Mouse (Mus musculus) fibroblast of lung, adult 2 months (primary cell): ENCODE measurements around the gene Ablim2.

ENCODE experiments used
- DNase-seq: peaks from one replicate; pipeline ENCODE4 v3.0.0-alpha.2; 2011; ENCODE audit warnings: low read depth

The Ablim2 gene

GRCm38 (mm10) chr5:35814334-35814941 is 56.8 kb downstream of the Ablim2 start:
- no peak for DNase-seq

GRCm38 (mm10) chr5:35815051-35815450 is 57.4 kb downstream of the Ablim2 start:
- DNase-seq = no peak

GRCm38 (mm10) chr5:35817266-35817665 is 59.6 kb downstream of the Ablim2 start:
- no peak for DNase-seq

GRCm38 (mm10) chr5:35817882-35818281 is 60.2 kb downstream of the Ablim2 start:
- DNase-seq = no peak

GRCm38 (mm10) chr5:35822721-35823120 is 65.0 kb downstream of the Ablim2 start:
- no peak for DNase-seq

- no peak for DNase-seq
Measured at GRCm38 (mm10) chr5:35826465-35826864, 68.8 kb downstream of the Ablim2 start.

GRCm38 (mm10) chr5:35827075-35827474 is 69.4 kb downstream of the Ablim2 start:
- no peak for DNase-seq

GRCm38 (mm10) chr5:35827856-35828255 is 70.2 kb downstream of the Ablim2 start:
- DNase-seq = no peak

- no peak for DNase-seq
Measured at GRCm38 (mm10) chr5:35830101-35830500, 72.4 kb downstream of the Ablim2 start.

- DNase-seq = no peak
Measured at GRCm38 (mm10) chr5:35833881-35834280, 76.2 kb downstream of the Ablim2 start.

- no peak for DNase-seq
Measured at GRCm38 (mm10) chr5:35836992-35837391, 79.3 kb downstream of the Ablim2 start.

- DNase-seq = no peak
Measured at GRCm38 (mm10) chr5:35839262-35839661, 81.6 kb downstream of the Ablim2 start.

GRCm38 (mm10) chr5:35851485-35851884 is 93.8 kb downstream of the Ablim2 start:
- DNase-seq = no peak

- DNase-seq = no peak
Measured at GRCm38 (mm10) chr5:35853463-35853862, 95.8 kb downstream of the Ablim2 start.

- DNase-seq = no peak
Measured at GRCm38 (mm10) chr5:35856245-35856644, 98.6 kb downstream of the Ablim2 start.

- DNase-seq = no peak
Measured at GRCm38 (mm10) chr5:35858069-35858468, 100.4 kb downstream of the Ablim2 start.

- no peak for DNase-seq
Measured at GRCm38 (mm10) chr5:35861456-35861855, 103.8 kb downstream of the Ablim2 start.

- no peak for DNase-seq
Measured at GRCm38 (mm10) chr5:35869973-35870372, 112.3 kb downstream of the Ablim2 start.

GRCm38 (mm10) chr5:35870408-35871012 is 112.8 kb downstream of the Ablim2 start:
- peak; percentile 50 for DNase-seq

GRCm38 (mm10) chr5:35873382-35873781 is 115.7 kb downstream of the Ablim2 start:
- no peak for DNase-seq

GRCm38 (mm10) chr5:35876236-35876635 is 118.6 kb downstream of the Ablim2 start:
- no peak for DNase-seq

- no peak for DNase-seq
Measured at GRCm38 (mm10) chr5:35879199-35879598, 121.5 kb downstream of the Ablim2 start.

- DNase-seq = no peak
Measured at GRCm38 (mm10) chr5:35882391-35882790, 124.7 kb downstream of the Ablim2 start.

- no peak for DNase-seq
Measured at GRCm38 (mm10) chr5:35884262-35884661, 126.6 kb downstream of the Ablim2 start.
